Mouse (Mus musculus): ENCODE data around the gene Kcnt2. TPM values are rescaled to one million over a fixed set of nuclear protein-coding genes. Genes with fewer than 3 reads are reported as not detected.
A peak's percentile ranks its signal among the peaks of the same experiment; 100 is the strongest.

The Kcnt2 gene
- polyA plus RNA-seq, 2 experiments, result 2.2 to 2.3 TPM

DNA sequence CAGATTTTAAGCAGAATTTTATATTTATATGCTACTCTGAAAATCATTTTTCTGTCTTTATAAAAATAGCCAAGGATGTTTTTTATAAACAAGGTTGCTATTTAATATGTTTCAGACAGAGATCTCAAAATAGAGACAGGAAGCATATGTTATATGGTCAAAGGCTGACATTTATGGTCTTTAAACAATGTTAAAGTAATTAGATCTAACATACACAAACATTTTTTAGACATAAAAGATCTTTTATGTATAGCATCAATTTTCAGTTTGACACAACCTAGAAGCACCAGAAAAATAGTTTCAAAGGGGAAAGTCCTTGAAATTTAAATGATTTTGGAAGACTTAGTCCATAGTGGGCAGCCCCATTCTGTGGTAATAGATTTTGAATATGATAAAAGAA is 379.0 kb downstream of the Kcnt2 start:
- Histone ChIP-seq H3K27ac (replicated peaks; ENCODE audit: low read depth, low read length) (no peak overlapping the region), H3K4me2 (replicated peaks; ENCODE audit: low read depth, low read length, severe bottlenecking) (no peak overlapping the region), H3K27me3 (ENCODE audit: control insufficient read depth, insufficient read depth, low read length) (no peaks in the 10 kb centered on the region), H3K9me3 (ENCODE audit: control insufficient read depth, low read length) (no peaks in the 10 kb centered on the region), H3K4me1 (ENCODE audit: control insufficient read depth, insufficient read depth, low read length) (no peaks in the 10 kb centered on the region), H3K9ac (ENCODE audit: low read depth, low read length, severe bottlenecking) (no peak overlapping the region), H3K36me3 (ENCODE audit: control insufficient read depth, insufficient read depth, low read length) (no peaks in the 10 kb centered on the region), H3K4me3 (replicated peaks; ENCODE audit: low read length) (no peak overlapping the region)
- no peak for DNase-seq (ENCODE audit: low spot score)
- TF ChIP-seq POLR2A (IDR thresholded peaks at IDR 0.05; ENCODE audit: borderline replicate concordance, extremely low read depth, insufficient read depth, insufficient read length), result no peak
- no peak for ATAC-seq (ENCODE audit: low FRiP score, low read depth)

DNA sequence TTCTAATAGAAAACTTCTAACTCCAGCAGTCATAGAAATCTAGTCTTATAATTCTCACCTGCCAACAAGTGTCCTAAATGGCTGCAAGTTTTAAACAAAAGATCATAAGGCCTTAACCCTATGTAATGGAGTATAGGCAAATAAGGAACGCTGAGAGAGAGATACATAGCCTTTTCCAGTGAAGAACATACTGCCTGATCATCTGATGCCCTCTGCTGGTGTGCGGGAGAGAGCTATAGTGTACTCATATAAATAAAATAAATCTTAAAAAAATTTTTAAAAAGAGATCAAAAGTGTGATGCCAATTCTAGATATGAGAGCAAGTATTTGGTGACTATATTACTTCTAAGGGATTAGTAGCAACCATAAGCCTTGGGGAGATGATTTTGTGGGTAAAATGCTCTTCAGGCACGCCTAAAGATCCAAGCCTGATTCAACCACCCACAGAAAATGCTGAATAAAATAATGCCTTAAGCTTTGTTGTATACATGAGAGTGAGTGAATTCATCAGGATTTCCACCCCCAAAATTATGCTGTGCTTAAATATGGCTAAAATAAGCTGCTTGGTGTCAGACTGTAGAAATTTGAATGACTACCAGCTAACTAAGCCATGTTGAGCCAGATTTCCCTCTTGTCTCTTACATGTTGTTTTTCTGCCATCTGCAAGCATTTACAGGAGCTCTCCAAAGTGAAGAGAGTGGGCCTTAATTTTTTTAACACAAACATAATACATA is 413.8 kb downstream of the Kcnt2 start:
- Histone ChIP-seq H3K4me3 (replicated peaks; ENCODE audit: low read length) (no peak overlapping the region), H3K27me3 (ENCODE audit: control insufficient read depth, insufficient read depth, low read length) (no peaks in the 10 kb centered on the region), H3K27ac (replicated peaks; ENCODE audit: low read depth, low read length) (no peak overlapping the region), H3K9ac (ENCODE audit: low read depth, low read length, severe bottlenecking) (no peak overlapping the region), H3K36me3 (ENCODE audit: control insufficient read depth, insufficient read depth, low read length) (no peaks in the 10 kb centered on the region), H3K9me3 (ENCODE audit: control insufficient read depth, low read length) (no peaks in the 10 kb centered on the region), H3K4me1 (ENCODE audit: control insufficient read depth, insufficient read depth, low read length) (no peaks in the 10 kb centered on the region), H3K4me2 (replicated peaks; ENCODE audit: low read depth, low read length, severe bottlenecking) (no peak overlapping the region)
- WGBS, result 63% methylated on average over 3 of the region's 3 CpGs
- no peak for TF ChIP-seq POLR2A (IDR thresholded peaks at IDR 0.05; ENCODE audit: borderline replicate concordance, extremely low read depth, insufficient read depth, insufficient read length)
- ATAC-seq (ENCODE audit: low FRiP score, low read depth) (no peak), DNase-seq (ENCODE audit: low spot score) (no peak)

- no peak overlapping the region for H3K27ac ChIP-seq (replicated peaks; ENCODE audit: low read depth, low read length)
- no peaks in the 10 kb centered on the region for H3K9me3 ChIP-seq (ENCODE audit: control insufficient read depth, low read length)
- 42% methylated on average over 12 of the region's 12 CpGs for WGBS
- DNase-seq (ENCODE audit: low spot score) (no peak), ATAC-seq (ENCODE audit: low FRiP score, low read depth) (no peak)
- H3K4me3 ChIP-seq (replicated peaks; ENCODE audit: low read length), result no peak overlapping the region
- H3K36me3 ChIP-seq (ENCODE audit: control insufficient read depth, insufficient read depth, low read length), result no peaks in the 10 kb centered on the region
- no peaks in the 10 kb centered on the region for H3K4me1 ChIP-seq (ENCODE audit: control insufficient read depth, insufficient read depth, low read length)
- TF ChIP-seq POLR2A (IDR thresholded peaks at IDR 0.05; ENCODE audit: borderline replicate concordance, extremely low read depth, insufficient read depth, insufficient read length), result no peak
- no peaks in the 10 kb centered on the region for H3K27me3 ChIP-seq (ENCODE audit: control insufficient read depth, insufficient read depth, low read length)
- H3K9ac ChIP-seq (ENCODE audit: low read depth, low read length, severe bottlenecking), result no peak overlapping the region
- H3K4me2 ChIP-seq (replicated peaks; ENCODE audit: low read depth, low read length, severe bottlenecking), result peak overlapping the region; percentile 8; the same call in 1 of the 2 replicates
Measured at GRCm38 (mm10) chr1:140660751-140661403, 414.9 kb downstream of the Kcnt2 start.

DNA sequence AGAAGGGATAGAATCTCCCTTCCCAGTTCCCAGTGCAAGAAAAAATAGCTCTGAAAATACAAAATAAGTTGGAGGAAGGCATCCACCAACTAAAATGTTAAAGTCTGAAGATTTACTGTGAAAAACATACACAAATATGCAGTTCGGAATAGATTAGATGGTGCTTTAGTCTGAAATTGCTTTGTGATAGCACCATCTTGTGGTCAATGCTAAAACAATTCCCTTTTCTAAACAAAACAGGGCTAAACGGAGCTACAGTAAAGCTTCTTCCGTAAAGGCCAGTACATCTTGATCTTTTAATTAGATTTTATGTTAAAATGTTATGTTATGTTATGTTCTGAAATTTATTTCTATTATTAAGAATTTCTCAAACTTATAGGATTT is 415.4 kb downstream of the Kcnt2 start:
- TF ChIP-seq POLR2A (IDR thresholded peaks at IDR 0.05; ENCODE audit: borderline replicate concordance, extremely low read depth, insufficient read depth, insufficient read length), result no peak
- H3K36me3 ChIP-seq (ENCODE audit: control insufficient read depth, insufficient read depth, low read length), result no peaks in the 10 kb centered on the region
- ATAC-seq (ENCODE audit: low FRiP score, low read depth) (peak; percentile 70; the same call in 1 of the 2 replicates), DNase-seq (ENCODE audit: low spot score) (peak; percentile 57)
- no peak overlapping the region for H3K9ac ChIP-seq (ENCODE audit: low read depth, low read length, severe bottlenecking)
- no peaks in the 10 kb centered on the region for H3K27me3 ChIP-seq (ENCODE audit: control insufficient read depth, insufficient read depth, low read length)
- peak overlapping the region; percentile 8; the same call in 1 of the 2 replicates for H3K4me2 ChIP-seq (replicated peaks; ENCODE audit: low read depth, low read length, severe bottlenecking)
- no peaks in the 10 kb centered on the region for H3K4me1 ChIP-seq (ENCODE audit: control insufficient read depth, insufficient read depth, low read length)
- WGBS, result 37% methylated on average over 3 of the region's 3 CpGs
- H3K9me3 ChIP-seq (ENCODE audit: control insufficient read depth, low read length), result no peaks in the 10 kb centered on the region
- no peak overlapping the region for H3K4me3 ChIP-seq (replicated peaks; ENCODE audit: low read length)
- no peak overlapping the region for H3K27ac ChIP-seq (replicated peaks; ENCODE audit: low read depth, low read length)

Other genes starting within 250 kb of the Kcnt2 start
- gene Cfh, start 62.4 kb upstream of the Kcnt2 start, polyA plus RNA-seq (2012; rRNA removed), result 6.8 and 8.7 TPM in 2 replicates
- 13.3 and 14.8 TPM in 2 replicates for gene Cfh, start 62.4 kb upstream of the Kcnt2 start, polyA plus RNA-seq (2014; fragmentation: Nextera tagmentation; extraction: Ambion mirVana)